Mouse (Mus musculus) midbrain, postnatal 0 days (tissue): ENCODE results near the gene Fig4. TPM values are rescaled to one million over a fixed set of nuclear protein-coding genes. Genes with fewer than 3 reads are reported as not detected.

ENCODE experiments used
- ATAC-seq: fragments of 200-750 bp; cut with Nextera tagmentation; 2 replicates; pipeline ENCODE4 v1.8.0; 2017; ENCODE audit warnings: moderate number of reproducible peaks, mild to moderate bottlenecking, moderate TSS enrichment, moderate library complexity; ENCODE audit not compliant: low FRiP score
- DNase-seq: peaks from one replicate; pipeline ENCODE4 v3.0.0-alpha.2; 2015; ENCODE audit warnings: low spot score
- H3K27ac ChIP-seq: fragments of 300-500 bp; sonication (generic); 2 replicates; pipeline ENCODE4 v1.5.1; 2014; ENCODE audit warnings: low read depth, mild to moderate bottlenecking, low read length, mixed read lengths
- H3K27me3 ChIP-seq: fragments of 300-500 bp; sonication (generic); 2 replicates; pipeline ENCODE4 v1.6.1; 2014; ENCODE audit warnings: low read length, control low read depth, mixed read lengths; ENCODE audit not compliant: insufficient read depth
- H3K36me3 ChIP-seq: fragments of 300-500 bp; sonication (generic); 2 replicates; pipeline ENCODE4 v1.6.1; 2014; ENCODE audit warnings: low read length, control low read depth, mixed read lengths; ENCODE audit not compliant: insufficient read depth
- H3K4me1 ChIP-seq: fragments of 300-500 bp; sonication (generic); 2 replicates; pipeline ENCODE4 v1.6.1; 2014; ENCODE audit warnings: mild to moderate bottlenecking, control low read depth, antibody characterized with exemption, low read length, mixed read lengths; ENCODE audit not compliant: insufficient read depth
- H3K4me2 ChIP-seq: fragments of 300-500 bp; sonication (generic); 2 replicates; pipeline ENCODE4 v1.6.1; 2014; ENCODE audit warnings: low read depth, mild to moderate bottlenecking, low read length, mixed read lengths; ENCODE audit not compliant: poor library complexity, severe bottlenecking
- H3K4me3 ChIP-seq: fragments of 300-500 bp; sonication (generic); 2 replicates; pipeline ENCODE4 v1.5.1; 2014; ENCODE audit warnings: low read depth, mild to moderate bottlenecking, low read length, moderate library complexity
- H3K9ac ChIP-seq: fragments of 300-500 bp; sonication (generic); replicated peaks from 2 replicates; pipeline ENCODE4 v1.6.1; 2014; ENCODE audit warnings: mild to moderate bottlenecking, low read length, moderate library complexity, mixed read lengths; ENCODE audit not compliant: poor library complexity, severe bottlenecking
- H3K9me3 ChIP-seq: fragments of 300-500 bp; sonication (generic); 2 replicates; pipeline ENCODE4 v1.6.1; 2016; ENCODE audit warnings: low read length, control low read depth
- CTCF ChIP-seq: IDR thresholded peaks from 2 replicates; pipeline ENCODE4 v1.5.1; 2016; ENCODE audit warnings: antibody characterized with exemption, mild to moderate bottlenecking
- WGBS: fragments of 180-500 bp; shearing (Covaris S2); extraction: QIAGEN DNeasy Blood & Tissue Kit; methylation state at CpG from one replicate; pipeline ENCODE4 v1.1.7; 2014; 5-methylcytosine and 5-hydroxymethylcytosine counted together
- polyA plus RNA-seq: library from polyadenylated mRNA; unstranded; fragments of >200 nt; fragmentation: Nextera tagmentation; extraction: Ambion mirVana; gene quantifications from 2 replicates; pipeline ENCODE4 v1.2.1, GENCODE M21; 2015
- total RNA-seq: library from RNA; depleted of rRNA; stranded (reverse); fragments of >200 nt; gene quantifications from 2 replicates; pipeline ENCODE4 v1.2.3, GENCODE M21; 2014

Gene Fig4
- total and polyA plus RNA-seq, 2 experiments from 2014 or later, result 30.1 to 31.0 TPM

GRCm38 (mm10) chr10:41221204-41221603 is 81.9 kb downstream of the Fig4 start:
- Histone ChIP-seq H3K4me2 (no peak overlapping the region), H3K27ac (no peak overlapping the region), H3K27me3 (no peaks in the 10 kb centered on the region), H3K9me3 (no peaks in the 10 kb centered on the region), H3K4me1 (no peaks in the 10 kb centered on the region), H3K36me3 (peaks cover 5% of the 10 kb centered on the region; the same call in 1 of the 2 replicates), H3K9ac (no peak overlapping the region), H3K4me3 (no peak overlapping the region)
- DNase-seq, result no peak
- TF ChIP-seq CTCF, result no peak
- ATAC-seq, result no peak
- WGBS, result 61% methylated on average over 4 of the region's 4 CpGs

GRCm38 (mm10) chr10:41218897-41219296 is 84.2 kb downstream of the Fig4 start:
- peaks cover 5% of the 10 kb centered on the region; the same call in 1 of the 2 replicates for H3K36me3 ChIP-seq
- peak overlapping the region; percentile 38; the same call in 1 of the 2 replicates for H3K27ac ChIP-seq
- H3K4me1 ChIP-seq, result no peaks in the 10 kb centered on the region
- ATAC-seq (peak; percentile 20; the same call in 1 of the 2 replicates), DNase-seq (no peak)
- no peak overlapping the region for H3K4me2 ChIP-seq
- no peaks in the 10 kb centered on the region for H3K27me3 ChIP-seq
- no peak for TF ChIP-seq CTCF
- 71% methylated on average over 10 of the region's 10 CpGs for WGBS
- no peak overlapping the region for H3K4me3 ChIP-seq
- no peak overlapping the region for H3K9ac ChIP-seq
- H3K9me3 ChIP-seq, result no peaks in the 10 kb centered on the region

- TF ChIP-seq CTCF, result no peak
- H3K27ac ChIP-seq, result no peak overlapping the region
- DNase-seq, result no peak
- H3K4me2 ChIP-seq, result no peak overlapping the region
- H3K4me3 ChIP-seq, result no peak overlapping the region
- WGBS, result 82% methylated on average over 3 of the region's 3 CpGs
- no peak for ATAC-seq
- peaks cover 6% of the 10 kb centered on the region; the same call in 1 of the 2 replicates for H3K4me1 ChIP-seq
- H3K9ac ChIP-seq, result no peak overlapping the region
- no peaks in the 10 kb centered on the region for H3K27me3 ChIP-seq
- H3K36me3 ChIP-seq, result no peaks in the 10 kb centered on the region
- H3K9me3 ChIP-seq, result no peaks in the 10 kb centered on the region
Observed at GRCm38 (mm10) chr10:41214083-41214482, 89.0 kb downstream of the Fig4 start.

GRCm38 (mm10) chr10:41209538-41209937 is 93.5 kb downstream of the Fig4 start:
- Histone ChIP-seq H3K9ac (no peak overlapping the region), H3K4me2 (no peak overlapping the region), H3K27me3 (no peaks in the 10 kb centered on the region), H3K9me3 (no peaks in the 10 kb centered on the region), H3K27ac (peak overlapping the region; percentile 69), H3K4me1 (peaks cover 6% of the 10 kb centered on the region; the same call in 1 of the 2 replicates), H3K36me3 (no peaks in the 10 kb centered on the region), H3K4me3 (no peak overlapping the region)
- DNase-seq (no peak), ATAC-seq (peak; percentile 22; the same call in 1 of the 2 replicates)
- WGBS, result 63% methylated on average over 4 of the region's 4 CpGs
- no peak for TF ChIP-seq CTCF

GRCm38 (mm10) chr10:41208860-41209377 is 94.1 kb downstream of the Fig4 start:
- no peak overlapping the region for H3K4me3 ChIP-seq
- peak; percentile 32 for DNase-seq
- no peak overlapping the region for H3K4me2 ChIP-seq
- H3K4me1 ChIP-seq, result peaks cover 6% of the 10 kb centered on the region; the same call in 1 of the 2 replicates
- no peaks in the 10 kb centered on the region for H3K36me3 ChIP-seq
- peak overlapping the region; percentile 69; the same call in 1 of the 2 replicates for H3K27ac ChIP-seq
- WGBS, result 24% methylated on average over 6 of the region's 6 CpGs
- H3K9me3 ChIP-seq, result no peaks in the 10 kb centered on the region
- H3K9ac ChIP-seq, result no peak overlapping the region
- TF ChIP-seq CTCF, result no peak
- H3K27me3 ChIP-seq, result no peaks in the 10 kb centered on the region
- peak; percentile 82 for ATAC-seq

- Histone ChIP-seq H3K27me3 (no peaks in the 10 kb centered on the region), H3K36me3 (no peaks in the 10 kb centered on the region), H3K4me3 (no peak overlapping the region), H3K9ac (no peak overlapping the region), H3K27ac (no peak overlapping the region), H3K4me2 (no peak overlapping the region), H3K9me3 (no peaks in the 10 kb centered on the region), H3K4me1 (peaks cover 6% of the 10 kb centered on the region; the same call in 1 of the 2 replicates)
- no peak for TF ChIP-seq CTCF
- WGBS, result 82% methylated on average over 2 of the region's 2 CpGs
- DNase-seq (no peak), ATAC-seq (no peak)
Observed at GRCm38 (mm10) chr10:41205647-41206046, 97.4 kb downstream of the Fig4 start.
